Mouse (Mus musculus) gastrocnemius, postnatal 36 days (tissue): ENCODE measurements around the gene Serp1. TPM values are rescaled to one million over a fixed set of nuclear protein-coding genes. Genes with fewer than 3 reads are reported as not detected.

Experiments used
- DNase-seq, 2 experiments: peaks; one replicate each; pipeline ENCODE4 v3.0.0; 2022
- intact Hi-C: fragments of 180-260 bp; cut with DNase I; formaldehyde crosslinking; loops from one replicate; pipeline ENCODE4 v1.15.1; 2025
- long read RNA-seq, 2 experiments: library from polyadenylated mRNA; stranded (forward); transcript quantifications; one replicate each; pipeline ENCODE4 v2.0.0; 2021
- total RNA-seq, 2 experiments: library from RNA; stranded (reverse); gene quantifications; 2 replicates each; pipeline ENCODE4 v1.2.3; 2021

Gene Serp1
- 1 to 10 TPM; 6.5 to 7.1 TPM for total RNA-seq
- long read RNA-seq, experiment 1, full-length matches to known transcripts = 15 of 15 reads
- long read RNA-seq, experiment 1, partial matches to known transcripts = 0 of 15 reads
- long read RNA-seq, experiment 1, other reads (novel, unspliced or antisense) = 0 of 15 reads
- long read RNA-seq, experiment 2, full-length matches to known transcripts = 19 of 19 reads
- long read RNA-seq, experiment 2, partial matches to known transcripts = 0 of 19 reads
- long read RNA-seq, experiment 2, other reads (novel, unspliced or antisense) = 0 of 19 reads

- intact Hi-C loops = loop anchor here (2.0 to 10.0 kb wide), 2 partner anchors 51 to 111 kb away; partner anchors contain the start of genes Selenot and Tsc22d2
- DNase-seq = peak; percentile 96 to 98
Observed at GRCm38 (mm10) chr3:58525652-58526407, at the start of gene Serp1, which contains the start of gene Eif2a. Gene Serp1, minus strand, starts transcription at chr3:58525892. Gene Eif2a, plus strand, starts transcription at chr3:58525821.

GRCm38 (mm10) chr3:58570821-58571220 lies 45.1 kb upstream of the Serp1 start:
- intact Hi-C loops = no loop called here
- DNase-seq = no peak

- intact Hi-C loops = no loop called here
- DNase-seq = no peak
Observed at GRCm38 (mm10) chr3:58561437-58561836, 35.7 kb upstream of the Serp1 start.

GRCm38 (mm10) chr3:58559887-58560286 lies 34.2 kb upstream of the Serp1 start:
- no peak for DNase-seq
- intact Hi-C loops = no loop called here

GRCm38 (mm10) chr3:58556649-58557048 lies 31.0 kb upstream of the Serp1 start:
- intact Hi-C loops = no loop called here
- no peak for DNase-seq

- DNase-seq = no peak
- intact Hi-C loops = no loop called here
Observed at GRCm38 (mm10) chr3:58552001-58552811, 26.5 kb upstream of the Serp1 start.

GRCm38 (mm10) chr3:58536573-58536972 lies 10.9 kb upstream of the Serp1 start:
- no peak for DNase-seq
- intact Hi-C loops = no loop called here

GRCm38 (mm10) chr3:58526408-58526737 lies 681 bp upstream of the Serp1 start:
- intact Hi-C loops = loop anchor here (2.0 to 10.0 kb wide), 2 partner anchors 50 to 112 kb away; partner anchors contain the start of genes Selenot and Tsc22d2
- no peak for DNase-seq

GRCm38 (mm10) chr3:58525166-58525565 lies 526 bp downstream of the Serp1 start:
- DNase-seq = peak in 1 of 2 experiments; percentile 9
- intact Hi-C loops = loop anchor here (10.0 kb wide), 1 partner anchor 110 kb away; the partner anchor contains the start of gene Tsc22d2

- no peak for DNase-seq
- intact Hi-C loops = loop anchor here (10.0 kb wide), 1 partner anchor 109 kb away; the partner anchor contains the start of gene Tsc22d2
Observed at GRCm38 (mm10) chr3:58524246-58524645, 1.4 kb downstream of the Serp1 start.

- DNase-seq = no peak
- intact Hi-C loops = loop anchor here (10.0 kb wide), 1 partner anchor 109 kb away; the partner anchor contains the start of gene Tsc22d2
Observed at GRCm38 (mm10) chr3:58523386-58523785, 2.3 kb downstream of the Serp1 start.

- intact Hi-C loops = loop anchor here (10.0 kb wide), 1 partner anchor 107 kb away; the partner anchor contains the start of gene Tsc22d2
- DNase-seq = no peak
Observed at GRCm38 (mm10) chr3:58521361-58521760, 4.3 kb downstream of the Serp1 start.

- intact Hi-C loops = loop anchor here (10.0 kb wide), 1 partner anchor 105 kb away; the partner anchor contains the start of gene Tsc22d2
- no peak for DNase-seq
Observed at GRCm38 (mm10) chr3:58520286-58520685, 5.4 kb downstream of the Serp1 start.

- intact Hi-C loops = loop anchor here (10.0 kb wide), 1 partner anchor 175 kb away; the partner anchor contains the start of gene Siah2
Observed at GRCm38 (mm10) chr3:58519536-58519935, 6.2 kb downstream of the Serp1 start.

GRCm38 (mm10) chr3:58518962-58519361 lies 6.7 kb downstream of the Serp1 start:
- no peak for DNase-seq
- intact Hi-C loops = loop anchor here (10.0 kb wide), 1 partner anchor 176 kb away; the partner anchor contains the start of gene Siah2

More at GRCm38 (mm10) chr3:58519536-58519935, 6.2 kb downstream of the Serp1 start:
- DNase-seq = no peak

- intact Hi-C loops = loop anchor here (10.0 kb wide), 1 partner anchor 177 kb away; the partner anchor contains the start of gene Siah2
- no peak for DNase-seq
Observed at GRCm38 (mm10) chr3:58517800-58518199, 7.9 kb downstream of the Serp1 start.

- no peak for DNase-seq
- intact Hi-C loops = loop anchor here (10.0 kb wide), 1 partner anchor 178 kb away; the partner anchor contains the start of gene Siah2
Observed at GRCm38 (mm10) chr3:58517258-58517657, 8.4 kb downstream of the Serp1 start.

GRCm38 (mm10) chr3:58516602-58516976 lies 9.1 kb downstream of the Serp1 start:
- DNase-seq = no peak
- intact Hi-C loops = loop anchor here (10.0 kb wide), 1 partner anchor 178 kb away; the partner anchor contains the start of gene Siah2

- DNase-seq = no peak
- intact Hi-C loops = loop anchor here (10.0 kb wide), 1 partner anchor 179 kb away; the partner anchor contains the start of gene Siah2
Observed at GRCm38 (mm10) chr3:58515947-58516601, 9.6 kb downstream of the Serp1 start.
